Mouse (Mus musculus) CD4-positive, CD25-positive, alpha-beta regulatory T cell, adult 4 months (primary cell): ENCODE data around the gene Ercc2. TPM values are rescaled to one million over a fixed set of nuclear protein-coding genes. Genes with fewer than 3 reads are reported as not detected.

Experiments used
- polyA plus RNA-seq, 2 experiments: library from polyadenylated mRNA; unstranded; fragments of 100-300 nt; shearing (Covaris generic); gene quantifications; one replicate each; pipeline ENCODE4 v1.2.1; 2017

Gene Ercc2
- polyA plus RNA-seq, 2 experiments from 2014 or later: 10.1 to 11.6 TPM

Other genes with a start within 250 kb of the Ercc2 start
- 10 to 100 TPM in 1 of 2 experiments, 1 to 10 TPM in 1; 9.1 to 17.8 TPM for gene Qpctl, start 232.7 kb upstream of the Ercc2 start, polyA plus RNA-seq
- 10 to 100 TPM; 63.0 to 77.3 TPM for gene Snrpd2, start 232.3 kb upstream of the Ercc2 start, polyA plus RNA-seq
- gene Gipr, start 215.9 kb upstream of the Ercc2 start, polyA plus RNA-seq: not detected
- gene Eml2, start 205.6 kb upstream of the Ercc2 start, polyA plus RNA-seq: 10 to 100 TPM in 1 of 2 experiments, 1 to 10 TPM in 1; 10.0 to 30.1 TPM
- under 1 TPM in 1 of 2 experiments, not detected in 1; 0.11 TPM for gene Gpr4, start 169.5 kb upstream of the Ercc2 start, polyA plus RNA-seq
- gene Opa3, start 153.7 kb upstream of the Ercc2 start, polyA plus RNA-seq: 10 to 100 TPM; 15.2 to 24.0 TPM
- 100 to 1,000 TPM in 1 of 2 experiments, 10 to 100 TPM in 1; 52.3 to 109 TPM for gene Vasp, start 110.2 kb upstream of the Ercc2 start, polyA plus RNA-seq
- gene Ppm1n, start 101.9 kb upstream of the Ercc2 start, polyA plus RNA-seq: 1 to 10 TPM; 1.7 to 2.1 TPM
- not detected for gene Rtn2, start 99.4 kb upstream of the Ercc2 start, polyA plus RNA-seq
- gene Fosb, start 72.0 kb upstream of the Ercc2 start, polyA plus RNA-seq: 1 to 10 TPM in 1 of 2 experiments, under 1 TPM in 1; 0.35 to 2.7 TPM
- gene Ercc1, start 37.2 kb upstream of the Ercc2 start, polyA plus RNA-seq: 10 to 100 TPM; 71.2 to 78.1 TPM
- 10 to 100 TPM; 15.8 to 17.6 TPM for gene Cd3eap, start 22.5 kb upstream of the Ercc2 start, polyA plus RNA-seq
- not detected for gene Ppp1r13l, start 22.3 kb upstream of the Ercc2 start, polyA plus RNA-seq
- gene Klc3, start 22.1 kb downstream of the Ercc2 start, polyA plus RNA-seq: 1 to 10 TPM; 2.6 to 3.3 TPM
- gene Ckm, start 22.8 kb downstream of the Ercc2 start, polyA plus RNA-seq: not detected
- 1 to 10 TPM in 1 of 2 experiments, under 1 TPM in 1; 0.91 to 1.3 TPM for gene Mark4, start 76.8 kb downstream of the Ercc2 start, polyA plus RNA-seq
- gene Exoc3l2, start 81.3 kb downstream of the Ercc2 start, polyA plus RNA-seq: not detected
- gene Bloc1s3, start 126.4 kb downstream of the Ercc2 start, polyA plus RNA-seq: under 1 TPM; 0.37 to 0.86 TPM
- gene Trappc6a, start 126.4 kb downstream of the Ercc2 start, polyA plus RNA-seq: 10 to 100 TPM; 45.8 to 50.7 TPM
- not detected for gene Nkpd1, start 135.8 kb downstream of the Ercc2 start, polyA plus RNA-seq
- 1 to 10 TPM; 1.9 to 2.8 TPM for gene Ppp1r37, start 181.1 kb downstream of the Ercc2 start, polyA plus RNA-seq
- 1 to 10 TPM; 1.7 to 1.9 TPM for gene Zfp296, start 195.3 kb downstream of the Ercc2 start, polyA plus RNA-seq
- gene Gemin7, start 195.6 kb downstream of the Ercc2 start, polyA plus RNA-seq: 100 to 1,000 TPM in 1 of 2 experiments, 10 to 100 TPM in 1; 91.0 to 100 TPM
- gene Clasrp, start 222.5 kb downstream of the Ercc2 start, polyA plus RNA-seq: 1 to 10 TPM; 9.0 to 9.4 TPM
- gene Relb, start 247.4 kb downstream of the Ercc2 start, polyA plus RNA-seq: 10 to 100 TPM; 12.7 to 14.8 TPM